Mouse (Mus musculus) thymus, adult 2 months (tissue): Measurements from ENCODE around the gene Bcl7b. TPM values are rescaled to one million over a fixed set of nuclear protein-coding genes. Genes with fewer than 3 reads are reported as not detected.
"Not testable (repeated sequence)": the region's sequence is repeated elsewhere in the genome, so short reads cannot be mapped to it uniquely, and the experiment has no call there.

Source experiments
- DNase-seq: peaks from one replicate; pipeline ENCODE4 v3.0.0; 2021
- H3K27ac ChIP-seq: fragments of 200-500 bp; 2 replicates; pipeline ENCODE4 v1.5.1; 2012; ENCODE audit warnings: low read length, control low read depth; ENCODE audit not compliant: control insufficient read depth, insufficient read depth
- H3K27me3 ChIP-seq: fragments of 200-500 bp; 2 replicates; pipeline ENCODE4 v1.6.1; 2012; ENCODE audit warnings: mild to moderate bottlenecking, low read length, moderate library complexity, mixed read lengths; ENCODE audit not compliant: control insufficient read depth, insufficient read depth
- H3K36me3 ChIP-seq: fragments of 200-500 bp; 2 replicates; pipeline ENCODE4 v1.6.1; 2012; ENCODE audit warnings: mild to moderate bottlenecking, low read length, moderate library complexity; ENCODE audit not compliant: control insufficient read depth, insufficient read depth
- H3K4me1 ChIP-seq: fragments of 200-500 bp; replicated peaks from 2 replicates; pipeline ENCODE4 v1.6.1; 2012; ENCODE audit warnings: low read length; ENCODE audit not compliant: control insufficient read depth, insufficient read depth
- H3K4me3 ChIP-seq: fragments of 200-500 bp; 2 replicates; pipeline ENCODE4 v1.5.1; 2012; ENCODE audit warnings: mild to moderate bottlenecking, low read length, control low read depth, moderate library complexity; ENCODE audit not compliant: control insufficient read depth, insufficient read depth
- CTCF ChIP-seq: fragments of 200-500 bp; IDR thresholded peaks from 2 replicates; pipeline ENCODE4 v1.5.1; 2012; ENCODE audit warnings: mild to moderate bottlenecking, control low read depth, low read length, moderate library complexity, borderline replicate concordance; ENCODE audit not compliant: control insufficient read depth, poor library complexity, insufficient read depth; ENCODE audit errors: extremely low read depth
- POLR2A ChIP-seq: fragments of 200-500 bp; IDR thresholded peaks from 2 replicates; pipeline ENCODE4 v1.6.1; 2012; ENCODE audit warnings: mild to moderate bottlenecking, low read length, control low read depth, moderate library complexity; ENCODE audit not compliant: control insufficient read depth, poor library complexity, insufficient read depth; ENCODE audit errors: extremely low read depth
- WGBS: fragments of 180-500 bp; shearing (Covaris S2); methylation state at CpG from one replicate; pipeline ENCODE4 v1.1.7; 2018; 5-methylcytosine and 5-hydroxymethylcytosine counted together
- polyA plus RNA-seq: library from polyadenylated mRNA; depleted of rRNA; stranded (reverse); fragments of >200 nt; gene quantifications from 2 replicates; pipeline ENCODE4 v1.2.3, GENCODE M21; 2012; rRNA removed

Bcl7b gene
- polyA plus RNA-seq, 1 experiment = 67.0 TPM

DNA sequence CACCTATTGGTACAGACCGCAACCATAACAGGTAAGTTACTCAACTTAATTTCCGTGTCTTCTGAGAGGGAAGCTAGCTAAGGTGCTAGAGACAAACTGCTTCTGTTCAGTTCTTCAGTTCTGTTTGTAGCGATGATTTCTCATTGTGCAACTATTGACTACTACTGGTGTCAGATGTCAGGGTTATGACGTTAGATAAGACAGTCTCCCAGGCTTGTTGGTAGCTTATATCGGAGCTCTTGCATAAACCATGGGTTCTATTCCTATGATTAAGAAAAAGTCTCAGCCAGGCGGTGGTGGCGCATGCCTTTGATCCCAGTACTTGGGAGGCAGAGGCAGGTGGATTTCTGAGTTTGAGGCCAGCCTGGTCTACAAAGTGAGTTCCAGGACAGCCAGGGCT is 54.0 kb downstream of the Bcl7b start:
- Histone ChIP-seq H3K27ac (no peak overlapping the region), H3K4me3 (no peak overlapping the region), H3K27me3 (no peaks in the 10 kb centered on the region), H3K4me1 (no peaks in the 10 kb centered on the region), H3K36me3 (peaks cover 90% of the 10 kb centered on the region)
- 96% methylated on average over 7 of the region's 7 CpGs for WGBS
- TF ChIP-seq CTCF = no peak
- TF ChIP-seq POLR2A = no peak
- DNase-seq = no peak

GRCm38 (mm10) chr5:135224169-135224568 is 56.1 kb downstream of the Bcl7b start:
- over 99% methylated on average over 3 of the region's 3 CpGs for WGBS
- Histone ChIP-seq H3K27me3 (no peaks in the 10 kb centered on the region), H3K4me1 (no peaks in the 10 kb centered on the region), H3K27ac (no peak overlapping the region), H3K36me3 (peaks cover 90% of the 10 kb centered on the region), H3K4me3 (no peak overlapping the region)
- TF ChIP-seq CTCF (no peak), POLR2A (no peak)
- no peak for DNase-seq

DNA sequence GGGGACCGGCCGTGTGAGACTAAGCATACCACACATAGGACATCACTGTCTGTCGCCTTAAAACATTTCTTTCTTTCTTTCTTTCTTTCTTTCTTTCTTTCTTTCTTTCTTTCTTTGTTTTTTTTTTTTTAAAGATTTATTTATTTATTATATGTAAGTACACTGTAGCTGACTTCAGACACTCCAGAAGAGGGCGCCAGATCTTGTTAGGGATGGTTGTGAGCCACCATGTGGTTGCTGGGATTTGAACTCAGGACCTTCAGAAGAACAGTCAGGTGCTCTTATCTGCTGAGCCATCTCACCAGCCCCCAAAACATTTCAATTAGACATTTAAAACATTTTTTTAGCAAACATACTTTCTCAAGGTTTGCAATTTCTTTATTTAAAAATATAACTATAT is 57.8 kb downstream of the Bcl7b start:
- H3K27me3 ChIP-seq, H3K4me3 ChIP-seq, DNase-seq, H3K4me1 ChIP-seq, H3K27ac ChIP-seq: not testable (repeated sequence)
- peaks cover 95% of the 10 kb centered on the region for H3K36me3 ChIP-seq
- WGBS = 96% methylated on average over 4 of the region's 4 CpGs

DNA sequence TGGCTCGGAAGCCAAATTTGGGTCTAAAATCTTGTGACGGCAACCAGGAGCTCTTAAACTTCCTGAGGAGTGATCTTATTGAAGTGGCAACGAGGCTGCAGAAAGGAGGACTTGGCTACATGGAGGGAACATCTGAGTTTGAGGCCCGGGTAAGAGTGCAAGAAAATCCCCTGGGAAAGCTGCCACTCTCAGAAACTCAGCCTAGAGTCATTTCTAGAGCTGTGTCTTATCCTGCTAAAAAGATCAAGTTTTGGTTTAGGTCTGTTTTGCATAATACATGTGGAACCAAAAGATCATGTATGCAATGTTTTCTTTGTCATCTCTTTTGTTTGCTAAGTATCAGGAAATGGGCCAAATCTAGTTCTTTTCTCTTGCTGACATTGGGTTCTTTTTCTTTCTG is 62.1 kb downstream of the Bcl7b start:
- no peak for TF ChIP-seq CTCF
- TF ChIP-seq POLR2A = no peak
- Histone ChIP-seq H3K4me3 (no peak overlapping the region), H3K4me1 (no peaks in the 10 kb centered on the region), H3K27ac (no peak overlapping the region), H3K36me3 (peaks cover 95% of the 10 kb centered on the region), H3K27me3 (no peaks in the 10 kb centered on the region)
- DNase-seq = no peak
- 97% methylated on average over 4 of the region's 4 CpGs for WGBS

Other genes with a start within 250 kb of the Bcl7b start
- gene Mettl27, start 235.9 kb upstream of the Bcl7b start, polyA plus RNA-seq = 24.9 and 26.7 TPM in 2 replicates
- gene Cldn4, start 221.3 kb upstream of the Bcl7b start, polyA plus RNA-seq = 55.4 and 57.8 TPM in 2 replicates
- 14.7 and 15.0 TPM in 2 replicates for gene Cldn3, start 182.1 kb upstream of the Bcl7b start, polyA plus RNA-seq
- 71.7 and 84.8 TPM in 2 replicates for gene Abhd11, start 159.1 kb upstream of the Bcl7b start, polyA plus RNA-seq
- gene Stx1a, start 144.8 kb upstream of the Bcl7b start, polyA plus RNA-seq = 20.3 and 23.7 TPM in 2 replicates
- 26.8 and 35.1 TPM in 2 replicates for gene Dnajc30, start 104.1 kb upstream of the Bcl7b start, polyA plus RNA-seq
- 116 and 125 TPM in 2 replicates for gene Bud23, start 103.3 kb upstream of the Bcl7b start, polyA plus RNA-seq
- 1.8 and 2.3 TPM in 2 replicates for gene Vps37d, start 90.0 kb upstream of the Bcl7b start, polyA plus RNA-seq
- 22.5 and 31.5 TPM in 2 replicates for gene Mlxipl, start 78.4 kb upstream of the Bcl7b start, polyA plus RNA-seq
- 18.5 and 18.7 TPM in 2 replicates for gene Tbl2, start 18.6 kb upstream of the Bcl7b start, polyA plus RNA-seq
- 56.1 and 68.7 TPM in 2 replicates for gene Baz1b, start 19.0 kb downstream of the Bcl7b start, polyA plus RNA-seq
- 0.06 and 0.58 TPM in 2 replicates for gene Fzd9, start 82.9 kb downstream of the Bcl7b start, polyA plus RNA-seq
- gene Fkbp6, start 181.8 kb downstream of the Bcl7b start, polyA plus RNA-seq = 0.10 TPM in 1 of 2 replicates, not detected in the other
- gene Trim50, start 185.0 kb downstream of the Bcl7b start, polyA plus RNA-seq = not detected in 2 replicates
- gene Nsun5, start 201.7 kb downstream of the Bcl7b start, polyA plus RNA-seq = 65.6 and 74.4 TPM in 2 replicates
- gene Pom121, start 226.3 kb downstream of the Bcl7b start, polyA plus RNA-seq = 50.3 and 78.1 TPM in 2 replicates